In the genomic region with DNA sequence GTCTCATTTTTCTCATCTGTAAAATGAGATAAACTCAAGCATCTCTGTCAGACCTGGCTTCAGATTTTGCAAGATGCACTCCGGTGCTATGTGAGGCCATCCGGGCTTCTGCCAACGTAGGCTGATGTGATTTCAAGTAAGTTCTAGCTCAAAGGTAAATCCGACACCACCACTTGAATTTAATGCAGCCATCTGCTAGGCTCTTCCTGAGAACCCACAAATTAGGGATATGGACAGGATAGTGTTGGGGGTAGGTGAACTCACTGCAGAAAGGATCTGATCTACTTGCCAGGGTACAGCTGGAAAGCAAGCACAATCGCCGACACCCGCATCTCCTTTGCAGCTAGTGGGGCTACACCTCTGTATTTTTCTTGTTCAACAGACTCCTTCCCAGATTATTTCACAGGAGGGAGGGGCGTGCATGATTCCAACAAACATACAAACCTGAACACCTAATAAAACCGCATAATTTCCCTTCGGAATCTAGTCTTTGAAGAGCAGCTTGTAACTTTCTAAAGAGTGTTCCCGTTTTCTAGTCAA, we compare ENCODE assay signal across 8 mouse cellular contexts. TPM values are rescaled to one million over a fixed set of nuclear protein-coding genes. Genes with fewer than 3 reads are reported as not detected.
DNase-seq lines count a peak whose midpoint lies in the region; ATAC-seq and TF ChIP-seq lines count a peak whose summit lies in the region.

No protein-coding gene starts in this region.

- peaks cover 30% of the 10 kb centered on the region for H3K36me3 ChIP-seq in embryonic facial prominence, embryonic 10.5 days (replicated peaks)
- H3K36me3 ChIP-seq in hindbrain, embryonic 16.5 days (ENCODE audit: control insufficient read depth, insufficient read depth, low read length): peaks cover 17% of the 10 kb centered on the region
- H3K36me3 ChIP-seq in midbrain, embryonic 16.5 days (ENCODE audit: control insufficient read depth, insufficient read depth, low read length): peaks cover 15% of the 10 kb centered on the region

- no peak for DNase-seq in left cerebral cortex, adult 2 months (ENCODE audit: extremely low spot score in 1 of 2, low spot score in 2 of 2)
- no peak for DNase-seq in left cerebral cortex, postnatal 25 days (ENCODE audit: low spot score in 2 of 2)
- DNase-seq in embryonic facial prominence, embryonic 10.5 days (ENCODE audit: low spot score): no peak
- DNase-seq in left cerebral cortex, postnatal 36 days (ENCODE audit: low spot score in 2 of 2): no peak
- DNase-seq in gastrocnemius, adult 18-20 months (ENCODE audit: low spot score): no peak
- no peak for DNase-seq in gastrocnemius, postnatal 10 days

- peak overlapping the region; percentile 86 for H3K27ac ChIP-seq in left cerebral cortex, adult 2 months
- H3K27ac ChIP-seq in embryonic facial prominence, embryonic 10.5 days (replicated peaks): peak overlapping the region; percentile 99
- peak overlapping the region; percentile 85 for H3K27ac ChIP-seq in hindbrain, embryonic 16.5 days (ENCODE audit: low read depth, low read length)
- H3K27ac ChIP-seq in midbrain, embryonic 16.5 days (ENCODE audit: low read length): peak overlapping the region; percentile 82

- H3K9ac ChIP-seq in hindbrain, embryonic 16.5 days (ENCODE audit: low read depth, low read length): peak overlapping the region; percentile 65
- peak overlapping the region; percentile 96 for H3K9ac ChIP-seq in midbrain, embryonic 16.5 days (ENCODE audit: low read depth, low read length)

- H3K4me3 ChIP-seq in left cerebral cortex, adult 2 months: peak overlapping the region; percentile 87
- peak overlapping the region; percentile 91 for H3K4me3 ChIP-seq in embryonic facial prominence, embryonic 10.5 days
- H3K4me3 ChIP-seq in hindbrain, embryonic 16.5 days (ENCODE audit: low read length): peak overlapping the region; percentile 84
- H3K4me3 ChIP-seq in midbrain, embryonic 16.5 days (ENCODE audit: low read depth, low read length): peak overlapping the region; percentile 87

- no peak for TF ChIP-seq CTCF in left cerebral cortex, adult 2 months (IDR thresholded peaks at IDR 0.05)

- peak overlapping the region; percentile 95 for H3K4me2 ChIP-seq in hindbrain, embryonic 16.5 days (ENCODE audit: low read length)
- H3K4me2 ChIP-seq in midbrain, embryonic 16.5 days (ENCODE audit: low read length): peak overlapping the region; percentile 97

- H3K9me3 ChIP-seq in embryonic facial prominence, embryonic 10.5 days: no peaks in the 10 kb centered on the region
- H3K9me3 ChIP-seq in hindbrain, embryonic 16.5 days (ENCODE audit: control insufficient read depth, low read length): no peaks in the 10 kb centered on the region
- no peaks in the 10 kb centered on the region for H3K9me3 ChIP-seq in midbrain, embryonic 16.5 days (replicated peaks; ENCODE audit: control insufficient read depth, low read length, poor library complexity, severe bottlenecking)

- no peaks in the 10 kb centered on the region for H3K27me3 ChIP-seq in embryonic facial prominence, embryonic 10.5 days (replicated peaks; ENCODE audit: low read depth, poor library complexity, severe bottlenecking)
- H3K27me3 ChIP-seq in hindbrain, embryonic 16.5 days (replicated peaks; ENCODE audit: control insufficient read depth, insufficient read depth, low read length): no peaks in the 10 kb centered on the region
- H3K27me3 ChIP-seq in midbrain, embryonic 16.5 days (ENCODE audit: control insufficient read depth, insufficient read depth, low read depth, low read length): no peaks in the 10 kb centered on the region

- ATAC-seq in hindbrain, embryonic 16.5 days: peak; percentile 46
- peak; percentile 64 for ATAC-seq in midbrain, embryonic 16.5 days

- 10% methylated on average over 11 of the region's 11 CpGs for WGBS in embryonic facial prominence, embryonic 10.5 days
- WGBS in hindbrain, embryonic 16.5 days: 10% methylated on average over 11 of the region's 11 CpGs
- WGBS in midbrain, embryonic 16.5 days: 7% methylated on average over 11 of the region's 11 CpGs

- H3K4me1 ChIP-seq in embryonic facial prominence, embryonic 10.5 days: peaks cover 25% of the 10 kb centered on the region
- peaks cover 17% of the 10 kb centered on the region for H3K4me1 ChIP-seq in hindbrain, embryonic 16.5 days (ENCODE audit: control insufficient read depth, insufficient read depth, low read depth, low read length)
- H3K4me1 ChIP-seq in midbrain, embryonic 16.5 days (ENCODE audit: control insufficient read depth, insufficient read depth, low read length): peaks cover 16% of the 10 kb centered on the region

- intact Hi-C loops in left cerebral cortex, adult 2 months (cut with DNase I): loop anchor here (1.0 to 5.0 kb wide), 2 partner anchors 11 to 204 kb away; no protein-coding TSS in a partner anchor
- intact Hi-C loops in left cerebral cortex, postnatal 25 days (cut with DNase I): loop anchor here (1.0 to 10.0 kb wide), 3 partner anchors 12 to 302 kb away; a partner anchor contains a TSS
- intact Hi-C loops in left cerebral cortex, postnatal 36 days (cut with DNase I): no loop called here

RNA-seq across cellular contexts. Expression of a gene that starts 0.5 kb away (rescaled TPM):
- total RNA-seq in left cerebral cortex, adult 2 months (2021): 100 to 1,000 TPM; 106 to 111 TPM
- 10 to 100 TPM; 93.4 to 99.9 TPM for total RNA-seq in left cerebral cortex, postnatal 25 days (2021)
- 419 and 425 TPM in 2 replicates for polyA plus RNA-seq in embryonic facial prominence, embryonic 10.5 days (2016; fragmentation: Nextera tagmentation; extraction: Ambion mirVana)
- polyA plus RNA-seq in hindbrain, embryonic 16.5 days (2015; fragmentation: Nextera tagmentation; extraction: Ambion mirVana): 156 and 166 TPM in 2 replicates
- polyA plus RNA-seq in midbrain, embryonic 16.5 days (2015; fragmentation: Nextera tagmentation; extraction: Ambion mirVana): 162 and 170 TPM in 2 replicates
- total RNA-seq in left cerebral cortex, postnatal 36 days (2021): 100 to 1,000 TPM in 1 of 2 experiments, 10 to 100 TPM in 1; 94.2 to 109 TPM
- 10 to 100 TPM; 25.8 to 27.9 TPM for total RNA-seq in gastrocnemius, adult 18-20 months (2021)
- total RNA-seq in gastrocnemius, postnatal 10 days (2021): 10 to 100 TPM; 50.9 to 66.6 TPM

RNA-seq across cellular contexts. Expression of a gene that starts 0.7 kb away (rescaled TPM):
- 1 to 10 TPM; 2.0 to 2.6 TPM for total RNA-seq in left cerebral cortex, adult 2 months (2021)
- 1 to 10 TPM; 2.2 to 2.3 TPM for total RNA-seq in left cerebral cortex, postnatal 25 days (2021)
- 10.0 and 11.5 TPM in 2 replicates for polyA plus RNA-seq in embryonic facial prominence, embryonic 10.5 days (2016; fragmentation: Nextera tagmentation; extraction: Ambion mirVana)
- 8.0 and 11.2 TPM in 2 replicates for polyA plus RNA-seq in hindbrain, embryonic 16.5 days (2015; fragmentation: Nextera tagmentation; extraction: Ambion mirVana)
- 1.4 and 2.1 TPM in 2 replicates for polyA plus RNA-seq in midbrain, embryonic 16.5 days (2015; fragmentation: Nextera tagmentation; extraction: Ambion mirVana)
- total RNA-seq in left cerebral cortex, postnatal 36 days (2021): 1 to 10 TPM; 1.6 to 2.3 TPM
- under 1 TPM; 0.40 to 0.50 TPM for total RNA-seq in gastrocnemius, adult 18-20 months (2021)
- under 1 TPM; 0.88 to 0.92 TPM for total RNA-seq in gastrocnemius, postnatal 10 days (2021)

RNA-seq across cellular contexts. Expression of a gene that starts 11.2 kb away (rescaled TPM):
- total RNA-seq in left cerebral cortex, adult 2 months (2021): 100 to 1,000 TPM; 130 to 148 TPM
- 100 to 1,000 TPM; 112 to 123 TPM for total RNA-seq in left cerebral cortex, postnatal 25 days (2021)
- polyA plus RNA-seq in embryonic facial prominence, embryonic 10.5 days (2016; fragmentation: Nextera tagmentation; extraction: Ambion mirVana): 31.5 and 33.1 TPM in 2 replicates
- polyA plus RNA-seq in hindbrain, embryonic 16.5 days (2015; fragmentation: Nextera tagmentation; extraction: Ambion mirVana): 19.6 and 29.8 TPM in 2 replicates
- polyA plus RNA-seq in midbrain, embryonic 16.5 days (2015; fragmentation: Nextera tagmentation; extraction: Ambion mirVana): 23.0 and 27.4 TPM in 2 replicates
- 100 to 1,000 TPM; 109 to 131 TPM for total RNA-seq in left cerebral cortex, postnatal 36 days (2021)
- 10 to 100 TPM; 24.4 to 37.0 TPM for total RNA-seq in gastrocnemius, adult 18-20 months (2021)
- 10 to 100 TPM; 52.1 to 69.1 TPM for total RNA-seq in gastrocnemius, postnatal 10 days (2021)

RNA-seq across cellular contexts. Expression of a gene that starts 48.6 kb away (rescaled TPM):
- total RNA-seq in left cerebral cortex, adult 2 months (2021): not detected
- total RNA-seq in left cerebral cortex, postnatal 25 days (2021): not detected
- not detected in 2 replicates for polyA plus RNA-seq in embryonic facial prominence, embryonic 10.5 days (2016; fragmentation: Nextera tagmentation; extraction: Ambion mirVana)
- not detected in 2 replicates for polyA plus RNA-seq in hindbrain, embryonic 16.5 days (2015; fragmentation: Nextera tagmentation; extraction: Ambion mirVana)
- not detected in 2 replicates for polyA plus RNA-seq in midbrain, embryonic 16.5 days (2015; fragmentation: Nextera tagmentation; extraction: Ambion mirVana)
- total RNA-seq in left cerebral cortex, postnatal 36 days (2021): not detected
- not detected for total RNA-seq in gastrocnemius, adult 18-20 months (2021)
- total RNA-seq in gastrocnemius, postnatal 10 days (2021): not detected

RNA-seq across cellular contexts. Expression of a gene that starts 56.3 kb away (rescaled TPM):
- total RNA-seq in left cerebral cortex, adult 2 months (2021): not detected
- not detected for total RNA-seq in left cerebral cortex, postnatal 25 days (2021)
- polyA plus RNA-seq in embryonic facial prominence, embryonic 10.5 days (2016; fragmentation: Nextera tagmentation; extraction: Ambion mirVana): 0.30 TPM in 1 of 2 replicates, not detected in the other
- 0.45 TPM in 1 of 2 replicates, not detected in the other for polyA plus RNA-seq in hindbrain, embryonic 16.5 days (2015; fragmentation: Nextera tagmentation; extraction: Ambion mirVana)
- not detected in 2 replicates for polyA plus RNA-seq in midbrain, embryonic 16.5 days (2015; fragmentation: Nextera tagmentation; extraction: Ambion mirVana)
- not detected for total RNA-seq in left cerebral cortex, postnatal 36 days (2021)
- total RNA-seq in gastrocnemius, adult 18-20 months (2021): not detected
- total RNA-seq in gastrocnemius, postnatal 10 days (2021): 1 to 10 TPM in 1 of 2 experiments, not detected in 1; 4.8 TPM
